ENCODE assay signal across 10 mouse cellular contexts in genomic region chr11:32001181-32001910, GRCm38 (mm10). TPM values are rescaled to one million over a fixed set of nuclear protein-coding genes. Genes with fewer than 3 reads are reported as not detected.
DNase-seq lines count a peak whose midpoint lies in the region; ATAC-seq lines count a peak whose summit lies in the region.
"Had no signal": no experiment of that assay in that cellular context is flagged by ENCODE, and none has a peak within 500 bp of the region (broad histone marks: within the 10 kb centered on the region; RNA-seq: fewer than 3 reads in every experiment).

No protein-coding gene starts in this region.

- no peaks in the 10 kb centered on the region for H3K9me3 ChIP-seq in heart, embryonic 12.5 days (replicated peaks)
- H3K9me3 ChIP-seq in embryonic facial prominence, embryonic 12.5 days, result no peaks in the 10 kb centered on the region
- H3K9me3 ChIP-seq in neural tube, embryonic 12.5 days, result peaks cover 5% of the 10 kb centered on the region

- peaks cover 21% of the 10 kb centered on the region for H3K27me3 ChIP-seq in heart, embryonic 12.5 days (replicated peaks)
- no peaks in the 10 kb centered on the region for H3K27me3 ChIP-seq in embryonic facial prominence, embryonic 12.5 days
- no peaks in the 10 kb centered on the region for H3K27me3 ChIP-seq in neural tube, embryonic 12.5 days (replicated peaks)

- intact Hi-C loops in gastrocnemius, postnatal 36 days (cut with DNase I), result loop anchor here (2.0 kb wide), 1 partner anchor 161 kb away; no protein-coding TSS in a partner anchor

- no peaks in the 10 kb centered on the region for H3K36me3 ChIP-seq in heart, embryonic 12.5 days
- no peaks in the 10 kb centered on the region for H3K36me3 ChIP-seq in embryonic facial prominence, embryonic 12.5 days
- peaks cover 29% of the 10 kb centered on the region for H3K36me3 ChIP-seq in neural tube, embryonic 12.5 days

- H3K9ac ChIP-seq in heart, embryonic 12.5 days, result no peak overlapping the region
- no peak overlapping the region for H3K9ac ChIP-seq in embryonic facial prominence, embryonic 12.5 days
- peak overlapping the region; percentile 73 for H3K9ac ChIP-seq in neural tube, embryonic 12.5 days

- H3K4me2 ChIP-seq in heart, embryonic 12.5 days, result peak overlapping the region; percentile 1; the same call in 1 of the 2 replicates
- peak overlapping the region; percentile 34 for H3K4me2 ChIP-seq in embryonic facial prominence, embryonic 12.5 days (replicated peaks)
- peak overlapping the region; percentile 53 for H3K4me2 ChIP-seq in neural tube, embryonic 12.5 days (replicated peaks)

- H3K4me1 ChIP-seq in heart, embryonic 12.5 days (replicated peaks), result peaks cover 10% of the 10 kb centered on the region; the same call in 1 of the 2 replicates
- H3K4me1 ChIP-seq in embryonic facial prominence, embryonic 12.5 days, result peaks cover 26% of the 10 kb centered on the region
- H3K4me1 ChIP-seq in neural tube, embryonic 12.5 days, result peaks cover 18% of the 10 kb centered on the region

- no peak overlapping the region for H3K4me3 ChIP-seq in heart, embryonic 12.5 days
- 0 out of 2 replicates have a peak overlapping the region, but pooled peaks have one; percentile 7 for H3K4me3 ChIP-seq in embryonic facial prominence, embryonic 12.5 days
- H3K4me3 ChIP-seq in neural tube, embryonic 12.5 days, result peak overlapping the region; percentile 42

- no peak for DNase-seq in heart, adult 18-20 months
- peak; percentile 13 for DNase-seq in kidney, adult 9 months
- DNase-seq in natural killer cell, adult 2 months (ENCODE audit: low spot score in 2 of 2), result no peak
- DNase-seq in gastrocnemius, postnatal 36 days, result no peak
- no peak for DNase-seq in adrenal gland, postnatal 10 days

- no peak overlapping the region for H3K27ac ChIP-seq in heart, embryonic 12.5 days (ENCODE audit: poor library complexity, severe bottlenecking)
- H3K27ac ChIP-seq in embryonic facial prominence, embryonic 12.5 days, result peak overlapping the region; percentile 52
- peak overlapping the region; percentile 87 for H3K27ac ChIP-seq in neural tube, embryonic 12.5 days

- WGBS in heart, embryonic 12.5 days, result 7% methylated on average over 11 of the region's 11 CpGs
- 4% methylated on average over 11 of the region's 11 CpGs for WGBS in embryonic facial prominence, embryonic 12.5 days
- under 1% methylated on average over 11 of the region's 11 CpGs for WGBS in neural tube, embryonic 12.5 days

- no peak for ATAC-seq in heart, embryonic 12.5 days (ENCODE audit: insufficient number of reproducible peaks, low FRiP score)
- no peak for ATAC-seq in embryonic facial prominence, embryonic 12.5 days (ENCODE audit: insufficient number of reproducible peaks, insufficient read depth, low FRiP score, low TSS enrichment)
- no peak for ATAC-seq in neural tube, embryonic 12.5 days (ENCODE audit: low FRiP score, low read depth)

RNA-seq across cellular contexts. Expression of gene Nsg2, which starts 1.1 kb away (rescaled TPM):
- polyA plus RNA-seq in heart, embryonic 12.5 days (2016; fragmentation: Nextera tagmentation; extraction: Ambion mirVana), result 0.73 and 1.0 TPM in 2 replicates
- 1 to 10 TPM in 1 of 2 experiments, under 1 TPM in 1; 0.69 to 1.4 TPM for total RNA-seq in heart, adult 18-20 months (2021)
- polyA plus RNA-seq in embryonic facial prominence, embryonic 12.5 days (2016; fragmentation: Nextera tagmentation; extraction: Ambion mirVana), result 14.5 and 17.8 TPM in 2 replicates
- polyA plus RNA-seq in neural tube, embryonic 12.5 days (2016; fragmentation: Nextera tagmentation; extraction: Ambion mirVana), result 212 and 216 TPM in 2 replicates
- 1 to 10 TPM in 1 of 2 experiments, not detected in 1; 1.6 TPM for total RNA-seq in gastrocnemius, postnatal 36 days (2021)
- total RNA-seq in adrenal gland, postnatal 10 days (2021), result 10 to 100 TPM; 28.7 to 37.4 TPM

RNA-seq across cellular contexts. Expression of gene 4930524B15Rik, which starts 36.0 kb away (rescaled TPM):
- polyA plus RNA-seq in heart, embryonic 12.5 days (2016; fragmentation: Nextera tagmentation; extraction: Ambion mirVana), result 0.12 and 0.22 TPM in 2 replicates
- not detected for total RNA-seq in heart, adult 18-20 months (2021)
- 0.18 and 0.29 TPM in 2 replicates for polyA plus RNA-seq in embryonic facial prominence, embryonic 12.5 days (2016; fragmentation: Nextera tagmentation; extraction: Ambion mirVana)
- 0.15 and 0.17 TPM in 2 replicates for polyA plus RNA-seq in neural tube, embryonic 12.5 days (2016; fragmentation: Nextera tagmentation; extraction: Ambion mirVana)
- total RNA-seq in gastrocnemius, postnatal 36 days (2021), result not detected
- not detected for total RNA-seq in adrenal gland, postnatal 10 days (2021)
- total RNA-seq: common myeloid progenitor, adult 5-6 weeks; liver, adult 2 months had no signal
- polyA plus RNA-seq: liver, adult 2 months had no signal

Comparison
In these comparisons a context has a peak if more than half of its experiments do, and no peak if none do; other contexts are left out.
1. H3K4me2 ChIP-seq: peak in every context shown above with its lines; median percentile 53 in neural tube, embryonic 12.5 days; 34 in embryonic facial prominence, embryonic 12.5 days; 1 in heart, embryonic 12.5 days.
2. RNA of gene Nsg2, which starts 1.1 kb away (total RNA-seq): 28.7 to 37.4 TPM in adrenal gland, postnatal 10 days; 1.6 TPM in gastrocnemius, postnatal 36 days and 0.69 to 1.4 TPM in heart, adult 18-20 months; every median in the first group is over 10 times any median in the second.